Mouse (Mus musculus) urinary bladder, postnatal 36 days (tissue): Measurements from ENCODE around the gene Atp8a1.
"Not testable (repeated sequence)": the region's sequence is repeated elsewhere in the genome, so short reads cannot be mapped to it uniquely, and the experiment has no call there.

ENCODE experiments used
- DNase-seq, 2 experiments: peaks; one replicate each; pipeline ENCODE4 v3.0.0; 2022; ENCODE audit warnings: low spot score in 2 of 2, mixed read lengths in 1 of 2

Atp8a1 gene

DNA sequence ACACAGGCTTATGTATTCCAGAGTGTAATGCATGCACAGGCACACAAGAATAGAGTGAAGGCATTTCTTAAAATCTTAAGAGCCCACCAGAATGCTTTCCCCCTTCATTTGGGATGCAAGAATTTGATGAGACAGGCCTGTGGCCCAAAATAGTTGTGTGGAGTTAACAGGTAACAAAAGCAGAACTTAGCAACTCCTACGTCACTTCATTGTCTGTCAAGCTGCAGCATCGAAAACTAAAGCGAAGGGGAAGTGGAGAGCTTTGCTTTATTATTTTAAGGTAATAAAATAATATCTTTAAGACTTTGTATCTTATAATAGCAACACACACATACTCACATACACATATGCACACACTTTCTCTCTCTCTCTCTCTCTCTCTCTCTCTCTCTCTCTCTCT, 20.3 kb downstream of the Atp8a1 start:
- no peak for DNase-seq

DNA sequence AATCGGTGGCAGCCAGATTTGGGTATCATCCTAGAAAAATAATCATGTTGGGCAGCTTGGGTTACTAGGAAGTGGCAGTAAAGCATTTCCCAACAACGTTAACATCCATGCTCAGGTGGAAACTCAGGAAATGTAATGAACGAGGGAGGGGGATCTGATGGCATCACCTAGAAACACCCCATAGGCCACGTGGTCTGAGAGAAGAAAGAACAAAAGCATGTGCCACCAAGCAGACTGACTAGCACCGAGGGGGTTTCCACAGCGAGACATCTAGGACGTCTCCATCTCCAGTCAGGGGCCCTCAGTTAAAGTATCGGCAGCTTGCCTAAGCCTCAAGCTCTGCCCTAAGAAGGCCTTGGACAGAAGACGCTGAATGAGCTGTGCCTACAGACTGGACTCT, 21.0 kb downstream of the Atp8a1 start:
- no peak for DNase-seq

DNA sequence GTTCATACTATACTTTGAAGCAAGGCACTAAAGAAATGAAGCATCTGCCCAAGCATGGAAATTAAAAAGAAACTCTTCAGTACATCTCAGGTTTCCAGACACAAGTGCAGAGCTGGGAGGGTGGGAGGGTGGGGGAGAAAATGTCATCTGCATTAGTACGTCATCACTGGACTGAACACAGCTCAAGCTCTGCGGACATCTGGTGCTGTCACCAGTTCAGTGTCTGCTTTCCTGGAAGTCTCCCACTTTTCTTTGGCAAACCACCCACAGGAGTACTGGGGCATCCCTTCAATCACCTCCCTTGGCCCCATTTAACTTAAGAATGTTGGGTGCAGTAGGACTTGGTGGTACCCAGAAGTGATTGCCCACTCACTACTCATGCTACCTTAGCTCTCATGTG, 22.6 kb downstream of the Atp8a1 start:
- DNase-seq: no peak

DNA sequence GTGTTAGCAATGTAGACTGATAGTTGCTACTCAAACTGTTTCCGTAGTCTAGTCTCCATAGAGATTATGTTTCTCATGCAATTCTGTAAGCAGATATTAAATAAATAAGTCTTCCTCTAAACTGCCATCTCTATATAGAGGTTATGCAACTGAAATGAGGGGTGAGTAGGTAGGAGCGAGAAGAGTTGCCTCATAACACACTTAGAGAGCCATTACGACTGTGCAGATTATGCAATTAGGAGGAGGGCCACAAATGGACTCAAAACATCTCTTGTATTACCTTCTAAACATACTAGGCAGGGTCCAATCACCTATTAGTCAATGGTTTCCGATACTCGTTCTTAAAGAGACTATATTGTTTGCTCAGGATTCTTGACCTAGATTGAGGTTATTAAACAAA, 23.5 kb downstream of the Atp8a1 start:
- DNase-seq: no peak

DNA sequence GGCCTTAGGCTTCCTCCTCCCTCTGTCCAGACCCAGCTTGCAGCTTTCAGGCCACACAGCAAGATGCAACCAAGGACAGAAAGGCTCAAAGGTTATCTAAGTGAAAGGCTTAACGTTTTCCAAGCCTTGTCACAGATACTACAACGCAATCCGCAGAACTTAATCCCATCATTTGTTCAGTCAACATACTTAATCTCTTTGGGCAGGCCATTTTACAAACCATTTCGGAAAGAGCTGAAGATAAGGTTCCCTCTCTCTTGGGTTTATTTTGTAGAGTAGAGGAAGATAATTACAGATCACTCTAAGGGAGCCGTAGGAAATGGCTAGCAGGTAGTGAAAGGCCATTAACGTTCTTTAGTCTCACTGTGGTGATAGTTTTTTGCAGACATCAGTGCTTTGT, 24.6 kb downstream of the Atp8a1 start:
- no peak for DNase-seq

DNA sequence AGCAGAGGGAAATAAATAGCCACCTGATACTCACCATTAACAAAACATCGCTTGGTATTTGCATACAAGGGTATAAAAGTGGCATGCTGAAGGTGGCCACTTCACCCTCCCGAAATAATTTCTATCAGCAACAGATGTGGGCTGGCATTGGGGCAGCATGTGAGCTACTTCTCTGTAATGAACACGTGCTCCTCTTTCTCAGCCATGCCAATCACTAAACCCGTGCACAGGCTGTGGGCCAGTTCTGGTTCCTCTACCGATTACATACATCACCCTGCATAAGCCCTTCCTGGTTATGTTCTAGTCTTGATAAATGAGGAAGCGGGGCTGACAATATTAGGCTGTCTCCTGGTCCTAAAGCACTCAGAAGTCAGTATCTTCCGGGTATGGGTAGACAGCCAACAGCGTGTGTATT, 25.2 kb downstream of the Atp8a1 start:
- DNase-seq: no peak

DNA sequence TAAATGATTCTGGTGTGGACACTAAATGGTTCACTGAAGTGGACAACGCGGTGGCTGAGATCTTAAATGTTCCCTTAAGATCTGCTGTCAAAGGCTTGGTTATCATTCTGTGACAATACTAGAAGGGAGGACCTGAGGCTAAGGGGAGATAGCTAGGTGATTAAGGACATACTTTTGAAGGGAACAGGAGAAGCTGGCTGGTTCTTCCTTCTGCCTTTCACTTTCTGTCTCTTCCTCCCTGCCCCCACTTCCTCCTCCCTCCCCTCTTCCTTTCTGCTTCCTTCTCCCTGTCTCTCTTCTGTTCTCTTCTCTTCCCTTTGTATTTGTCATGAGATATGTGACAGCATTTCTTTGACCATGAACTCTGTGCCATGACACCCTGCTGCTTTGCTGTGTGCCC, 26.0 kb downstream of the Atp8a1 start:
- no peak for DNase-seq

DNA sequence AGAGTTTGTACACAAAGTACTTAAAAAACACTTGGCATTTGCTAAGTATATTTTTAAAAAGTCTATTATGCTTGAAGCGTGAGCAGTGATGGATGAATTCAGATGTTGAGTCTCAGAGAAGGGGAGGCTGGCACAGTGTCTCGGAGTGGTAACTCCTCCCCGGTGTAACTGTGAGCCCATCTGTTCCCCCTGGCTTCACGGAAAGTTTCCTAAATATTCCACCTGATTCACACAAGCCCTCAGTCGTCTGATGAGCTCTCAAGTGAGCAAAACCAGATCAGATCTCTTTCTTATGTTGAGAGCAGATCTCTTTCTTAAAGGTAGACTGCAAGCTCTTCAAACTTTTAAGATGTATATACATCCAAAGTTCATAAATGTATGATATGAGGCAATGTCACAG, 27.8 kb downstream of the Atp8a1 start:
- DNase-seq: no peak

DNA sequence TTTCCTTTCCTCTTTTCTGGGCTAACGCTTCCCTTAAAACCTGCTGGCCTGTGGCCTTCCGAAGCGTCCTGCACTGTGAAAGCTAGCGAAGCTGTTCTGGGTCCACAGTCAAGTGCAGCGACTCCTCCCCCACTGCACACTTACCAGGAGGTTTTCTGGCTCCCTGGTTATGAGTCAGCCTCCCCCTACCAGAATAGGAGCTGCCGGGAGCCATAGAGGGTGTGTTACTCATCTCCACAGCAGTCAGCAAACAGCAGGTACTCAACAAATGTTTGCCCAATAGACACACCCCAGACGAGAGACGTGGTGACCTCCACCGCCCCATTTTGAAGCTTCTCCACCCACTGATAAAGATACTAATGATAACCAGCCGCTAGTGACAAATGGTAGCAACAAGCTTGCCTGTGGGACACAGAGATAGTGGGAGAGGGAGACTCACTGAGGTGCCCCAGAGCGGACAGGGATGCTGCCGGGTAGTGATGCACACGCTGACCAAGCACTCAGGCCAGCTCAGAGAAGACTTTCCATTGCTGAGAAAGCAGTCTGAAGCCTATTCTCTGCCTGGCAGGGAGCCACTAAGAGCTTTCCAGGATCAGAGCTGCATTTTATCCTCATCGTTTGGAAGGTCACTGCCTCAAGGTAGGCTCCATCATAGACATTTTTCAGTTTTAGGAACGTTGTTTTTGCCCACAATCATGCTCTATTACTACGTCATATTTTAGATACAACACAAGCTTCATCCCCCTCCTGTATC, 31.5 kb downstream of the Atp8a1 start:
- no peak for DNase-seq

DNA sequence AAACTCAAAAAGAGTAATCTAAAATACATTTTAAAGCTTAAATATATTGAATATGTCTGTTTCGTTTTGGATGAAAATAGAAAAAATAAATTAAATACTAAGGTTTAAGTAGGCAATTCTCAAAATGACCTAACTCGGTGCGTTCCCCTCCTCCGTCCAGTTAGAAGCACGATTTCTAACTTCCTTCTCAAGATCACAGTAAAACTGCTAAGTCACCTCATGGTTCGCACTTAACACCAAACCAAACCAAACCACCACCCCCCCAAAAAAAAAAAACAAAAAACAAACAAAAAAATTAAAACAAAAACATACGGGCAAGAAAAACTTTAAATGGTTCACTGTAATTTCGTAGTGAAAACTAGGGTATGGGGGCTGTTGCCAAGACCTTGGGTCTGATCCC, 32.2 kb downstream of the Atp8a1 start:
- not testable (repeated sequence) for DNase-seq

DNA sequence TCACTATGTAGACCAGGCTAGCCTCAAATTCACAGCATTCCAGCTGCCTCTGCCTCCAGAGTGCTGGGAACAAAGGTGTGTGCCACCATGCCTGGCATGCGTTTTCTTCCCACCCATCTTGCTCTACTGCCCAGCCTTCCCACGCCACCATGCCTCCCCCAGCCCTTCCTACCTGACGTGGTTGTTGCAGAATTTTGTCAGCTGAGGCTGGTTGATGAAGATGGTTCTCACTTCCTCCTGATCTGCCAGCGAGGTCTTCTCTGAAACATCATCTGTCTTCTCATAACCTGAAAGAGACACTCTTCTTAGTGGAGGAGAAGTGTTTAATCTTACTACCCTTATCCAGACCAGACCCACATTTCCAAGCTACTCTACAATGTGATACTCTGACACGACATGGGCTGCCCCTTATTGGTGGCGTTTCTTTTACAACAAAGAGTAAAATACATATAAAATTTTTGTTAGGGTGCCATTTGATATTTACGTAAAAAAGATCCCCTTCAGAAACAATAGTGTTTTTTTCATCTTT, 32.7 kb downstream of the Atp8a1 start:
- no peak for DNase-seq

DNA sequence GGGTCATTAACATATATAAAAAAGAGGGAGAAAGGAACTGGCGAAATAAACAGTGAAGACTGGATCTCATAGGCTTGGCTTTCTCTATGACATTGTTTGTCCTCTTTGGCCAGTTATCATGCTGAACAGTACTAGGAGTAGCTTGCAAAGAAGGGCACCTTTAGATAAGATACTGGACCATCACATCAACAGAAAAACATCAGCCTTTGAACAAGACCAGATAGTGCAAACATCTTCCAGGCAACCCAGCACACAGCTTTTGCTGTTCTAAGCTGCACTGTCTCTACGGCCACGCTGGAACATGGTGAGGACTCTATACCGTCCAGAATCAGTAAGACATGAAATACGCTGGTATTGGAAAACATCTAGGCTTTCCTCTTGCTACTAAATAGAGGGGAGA, 33.9 kb downstream of the Atp8a1 start:
- DNase-seq: no peak

DNA sequence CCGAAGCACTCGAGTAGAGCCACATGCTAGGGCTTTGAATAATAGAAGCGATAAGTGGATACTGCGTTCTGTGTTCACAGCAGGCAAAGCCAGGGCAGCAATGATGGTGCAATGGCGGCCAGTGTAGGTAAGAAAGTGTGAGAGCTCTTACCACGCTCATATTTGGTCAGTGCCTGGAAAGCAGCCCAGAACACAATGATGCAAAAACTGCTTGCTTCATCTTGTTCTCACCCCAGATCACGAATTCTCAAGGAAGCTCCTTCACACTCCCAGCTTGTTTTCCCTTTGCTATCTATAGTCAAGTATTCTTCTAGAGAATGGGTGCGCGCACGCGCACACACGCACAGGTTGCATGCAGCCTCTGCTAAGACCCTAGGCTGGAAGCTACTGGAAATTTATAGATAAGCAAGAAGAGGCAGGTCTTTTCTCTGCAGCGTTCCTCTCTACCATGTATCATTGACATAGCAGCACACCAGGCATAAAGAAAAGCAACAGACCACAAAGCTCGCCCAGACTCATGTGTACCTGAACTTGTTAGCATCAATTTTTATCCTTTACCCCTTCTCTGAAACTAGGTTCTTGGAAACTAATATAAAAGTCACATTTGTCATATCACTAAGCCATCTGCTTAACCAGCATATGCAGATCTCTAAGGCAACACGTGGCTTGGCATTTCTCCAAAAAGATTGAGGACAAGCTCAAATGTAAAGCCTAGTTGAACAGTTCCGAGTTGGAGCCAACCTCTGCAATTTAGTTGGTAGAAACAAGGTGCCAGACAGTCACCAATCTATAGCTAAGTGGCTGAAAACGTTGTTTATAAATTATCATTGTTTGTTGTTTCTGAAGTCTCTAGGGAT, 44.8 kb downstream of the Atp8a1 start:
- DNase-seq: peak in 1 of 2 experiments; percentile 58

DNA sequence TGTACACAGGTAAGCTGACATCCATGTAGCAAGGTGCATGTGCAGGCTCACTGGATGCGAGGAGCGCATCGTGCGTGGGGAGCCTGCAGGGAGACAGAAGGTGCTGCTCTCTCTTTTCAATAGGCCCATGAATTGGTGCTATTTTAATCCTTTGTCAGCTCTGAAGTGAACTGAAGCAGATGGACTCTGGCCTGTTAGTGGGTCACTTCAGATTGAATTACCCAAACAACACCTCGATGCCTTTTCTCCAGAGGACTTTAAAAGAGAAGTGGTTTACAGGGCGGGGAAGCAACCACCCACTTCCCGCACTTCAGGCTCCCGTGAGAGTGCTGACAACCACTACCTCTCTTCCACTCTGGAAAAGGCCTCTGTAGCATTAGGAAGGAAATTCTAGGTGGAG, 46.4 kb downstream of the Atp8a1 start:
- no peak for DNase-seq

DNA sequence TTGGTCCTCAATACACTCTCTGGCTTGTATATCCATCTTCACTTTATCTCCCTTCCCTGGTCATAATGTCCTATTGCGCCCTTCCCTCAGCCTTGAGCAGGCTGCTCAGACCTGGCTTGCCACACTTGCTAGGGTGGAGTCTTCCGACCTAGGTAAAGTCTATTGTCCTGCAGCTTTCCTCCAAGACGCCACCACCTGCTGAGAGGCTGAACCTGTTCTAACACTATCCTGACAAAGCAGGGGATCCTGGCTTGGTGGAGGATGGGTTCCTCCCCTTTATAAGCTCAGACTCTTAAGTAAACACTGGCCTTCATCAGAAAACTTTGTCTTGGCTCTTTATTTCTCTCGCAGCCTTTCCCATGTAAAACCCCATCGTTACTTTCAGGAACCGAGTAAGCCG, 47.4 kb downstream of the Atp8a1 start:
- DNase-seq: no peak

DNA sequence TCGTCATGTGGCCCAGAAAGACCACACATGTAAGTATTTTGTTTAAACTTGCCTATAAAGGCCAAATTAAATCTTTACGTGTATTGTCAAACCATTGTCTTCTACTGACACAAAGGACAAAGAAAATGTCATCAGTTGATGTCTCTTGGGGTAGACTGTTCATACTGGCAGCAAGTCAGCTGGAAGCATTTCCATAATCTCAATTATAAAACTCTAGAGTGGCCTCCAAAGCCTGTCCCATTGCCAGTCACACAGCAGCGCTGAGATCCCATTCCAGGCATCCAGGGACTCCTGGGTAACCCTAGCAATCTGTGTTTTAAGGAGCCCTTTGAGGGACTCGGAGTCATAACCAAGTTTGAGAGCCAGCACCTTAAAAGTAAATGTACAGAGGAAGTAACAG, 48.9 kb downstream of the Atp8a1 start:
- DNase-seq: no peak

DNA sequence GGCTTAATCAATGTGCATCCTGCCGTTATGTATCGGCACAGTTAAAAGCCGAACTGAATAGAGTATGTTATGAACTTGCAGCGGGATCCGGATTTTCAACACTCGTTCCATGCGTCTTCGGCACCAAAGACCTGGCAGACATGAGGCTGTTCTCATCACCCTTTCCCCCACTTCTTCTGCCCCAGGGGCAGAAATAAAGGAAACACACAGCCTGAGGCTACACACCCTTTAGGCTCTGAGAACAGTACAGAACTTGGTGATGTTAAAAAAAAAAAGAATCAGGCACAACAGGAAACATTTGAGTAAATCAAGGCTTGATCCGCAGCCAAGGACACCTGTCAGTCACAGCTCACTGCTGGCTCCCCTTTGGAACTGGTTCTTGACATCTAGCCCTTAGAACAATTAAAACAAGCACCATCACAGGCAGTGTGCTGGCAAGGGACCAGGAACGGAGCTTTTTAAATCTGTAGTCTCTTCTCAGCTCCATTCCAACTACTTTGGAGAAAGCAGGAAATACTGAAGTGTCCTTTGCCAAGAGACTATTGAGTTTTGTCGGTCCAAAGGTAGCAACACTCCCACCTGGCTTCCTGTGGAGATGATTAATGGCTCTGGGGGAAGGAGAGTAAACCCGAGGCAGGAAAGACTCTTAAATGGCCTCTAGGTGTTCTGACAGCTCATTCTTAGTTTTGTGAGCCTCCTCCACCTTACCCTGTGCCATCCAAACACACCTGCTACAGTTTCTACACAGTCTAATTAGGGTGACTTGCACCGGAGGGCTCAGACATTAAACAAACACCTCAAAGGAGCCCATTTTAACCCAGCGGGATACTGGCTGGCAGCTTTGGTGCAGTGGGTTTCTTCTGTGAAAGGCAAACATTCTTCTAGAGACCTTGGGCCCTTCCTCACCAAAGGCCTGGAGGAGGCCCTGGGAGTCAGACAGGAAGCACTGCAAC, 50.0 kb downstream of the Atp8a1 start:
- DNase-seq: peak in 1 of 2 experiments; percentile 13

DNA sequence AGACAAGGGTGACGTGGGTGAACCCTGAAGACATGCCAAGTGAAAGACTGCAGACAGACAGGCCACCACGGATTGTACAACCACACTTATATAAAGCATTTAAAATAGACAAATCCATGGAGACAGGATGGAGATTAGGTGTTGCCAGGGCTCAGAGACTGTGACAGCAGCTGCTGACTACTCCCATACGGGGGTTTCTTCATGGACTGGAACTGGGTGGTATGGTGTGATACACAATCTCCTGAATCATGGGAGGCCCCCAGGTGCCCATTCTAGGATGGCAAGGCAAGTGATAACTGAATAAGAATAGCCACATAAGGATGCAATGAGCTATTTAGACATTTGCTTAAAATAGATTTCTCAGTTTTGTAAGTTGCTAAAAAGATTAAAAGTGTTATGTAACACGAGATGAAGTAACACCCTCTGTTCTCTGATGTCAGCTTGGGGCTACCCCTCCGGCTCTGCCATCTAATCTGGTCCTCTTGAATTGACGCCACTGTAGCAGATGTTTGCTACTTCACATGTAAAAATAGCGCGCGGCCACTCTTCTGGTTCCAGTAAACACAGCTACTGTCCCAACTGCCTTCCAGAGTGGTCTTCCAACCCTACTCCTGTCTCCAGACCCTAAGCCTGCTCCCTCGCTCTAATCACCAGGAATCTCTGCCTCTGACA, 53.0 kb downstream of the Atp8a1 start:
- DNase-seq: no peak

DNA sequence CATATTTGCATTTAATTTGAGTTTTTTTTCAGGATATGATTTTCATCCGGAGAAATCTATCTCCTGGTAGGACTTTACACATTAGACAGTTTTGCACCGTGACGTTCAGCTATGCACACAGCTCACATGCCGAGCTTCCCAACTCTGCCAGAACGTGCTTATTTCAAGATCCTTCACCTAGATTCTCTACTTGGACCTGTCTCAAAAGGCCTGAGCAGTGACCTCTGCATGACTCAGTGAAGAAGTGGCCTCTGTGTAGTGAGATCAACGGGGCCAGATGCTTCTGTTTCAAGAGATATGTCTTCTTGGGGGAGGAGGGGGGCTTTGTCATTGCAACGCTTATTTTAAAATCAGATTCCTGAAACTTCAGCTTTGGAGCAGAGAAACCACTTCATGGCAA, 64.5 kb downstream of the Atp8a1 start:
- peak; percentile 11 to 19 for DNase-seq

DNA sequence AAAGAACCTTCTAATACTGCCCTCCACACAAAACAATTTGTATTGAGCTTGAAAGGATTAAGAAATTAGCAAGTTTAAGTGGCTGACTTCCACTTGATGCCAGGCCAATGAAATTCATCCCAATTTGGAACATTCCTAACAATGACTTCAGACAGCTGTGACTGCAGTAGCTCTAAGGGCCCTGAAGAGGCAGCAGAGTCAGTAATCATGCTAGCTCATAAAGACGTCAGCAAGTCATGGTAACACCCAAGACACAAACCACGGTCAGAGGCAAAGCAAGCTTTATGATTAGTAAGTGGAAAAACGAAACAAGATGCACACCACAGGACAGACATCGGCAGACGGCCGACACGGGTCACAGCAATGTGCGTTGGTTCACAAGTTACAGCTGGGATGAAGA, 69.2 kb downstream of the Atp8a1 start:
- peak; percentile 9 to 37 for DNase-seq

DNA sequence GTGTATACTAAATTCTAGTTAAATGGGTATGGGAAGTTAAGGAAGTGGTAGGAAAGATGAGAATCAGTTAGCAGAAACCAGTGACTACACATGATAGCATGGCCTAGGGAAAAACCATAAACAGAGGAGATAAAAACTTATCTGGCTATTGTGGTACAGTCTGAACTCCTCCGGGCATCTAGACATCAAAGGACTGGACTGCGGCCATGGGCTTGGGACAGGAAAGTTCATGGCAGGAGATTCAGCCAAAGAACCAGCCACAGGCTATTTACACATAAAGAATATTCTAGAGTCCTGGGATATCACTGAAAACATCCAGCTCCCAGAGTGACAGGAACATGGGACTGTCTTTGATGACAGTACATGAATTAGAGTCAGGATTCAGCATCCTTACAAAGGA, 73.0 kb downstream of the Atp8a1 start:
- no peak for DNase-seq
